Mouse (Mus musculus) activated CD4-positive, CD25-positive, alpha-beta regulatory T cell, adult 4 months (primary cell): ENCODE data around the gene Scn10a. TPM values are rescaled to one million over a fixed set of nuclear protein-coding genes. Genes with fewer than 3 reads are reported as not detected.

Source experiments
- ATAC-seq: one replicate; pipeline ENCODE4 v1.8.0; 2017
- polyA plus RNA-seq, 2 experiments: library from polyadenylated mRNA; unstranded; fragments of 100-300 nt; shearing (Covaris generic); gene quantifications; one replicate each; pipeline ENCODE4 v1.2.1; 2017

The Scn10a gene
- not detected for polyA plus RNA-seq

DNA sequence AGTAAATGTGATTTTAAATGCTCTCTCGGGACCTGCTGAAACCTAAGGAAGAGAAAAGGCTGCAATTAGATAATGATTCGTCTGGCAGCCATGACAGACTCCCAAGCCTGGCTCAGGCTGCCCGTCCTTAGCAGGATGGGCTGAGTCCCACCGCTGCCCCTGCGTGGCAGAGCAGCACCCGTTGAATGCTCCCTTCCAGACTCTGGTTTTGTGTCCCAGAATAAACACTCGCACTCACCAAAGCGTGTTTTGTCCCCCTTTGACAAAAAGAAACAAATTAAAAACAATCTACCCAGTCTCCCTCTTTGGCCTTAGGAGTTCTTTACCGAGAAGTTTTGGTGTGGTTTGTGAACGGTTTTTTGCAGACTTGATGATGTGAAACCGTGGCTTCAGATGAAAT is at the start of gene Scn10a:
Gene Scn10a, minus strand, starts transcription at position 101 of the 400 bp plus-strand sequence.
- no peak for ATAC-seq

DNA sequence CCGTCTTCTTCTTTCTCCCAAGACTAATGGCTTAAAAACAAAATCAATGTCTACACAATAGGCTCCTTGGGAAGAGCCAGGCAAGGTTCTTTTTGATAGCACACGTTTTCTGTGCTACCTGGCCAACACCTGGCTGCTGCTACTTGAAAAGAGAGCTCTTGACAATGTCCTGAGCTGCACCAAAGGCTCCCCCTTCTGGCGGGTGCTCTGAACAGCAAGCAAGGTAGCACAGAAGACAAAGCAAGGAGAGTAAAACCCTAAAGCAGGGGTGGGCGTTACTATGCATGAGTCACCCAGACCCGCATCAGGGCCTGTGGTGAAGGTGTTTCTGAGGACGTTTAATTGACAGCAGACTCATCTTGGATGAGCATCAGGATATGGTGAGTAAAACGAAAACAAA is 49.5 kb upstream of the Scn10a start:
- peak; percentile 49 for ATAC-seq

DNA sequence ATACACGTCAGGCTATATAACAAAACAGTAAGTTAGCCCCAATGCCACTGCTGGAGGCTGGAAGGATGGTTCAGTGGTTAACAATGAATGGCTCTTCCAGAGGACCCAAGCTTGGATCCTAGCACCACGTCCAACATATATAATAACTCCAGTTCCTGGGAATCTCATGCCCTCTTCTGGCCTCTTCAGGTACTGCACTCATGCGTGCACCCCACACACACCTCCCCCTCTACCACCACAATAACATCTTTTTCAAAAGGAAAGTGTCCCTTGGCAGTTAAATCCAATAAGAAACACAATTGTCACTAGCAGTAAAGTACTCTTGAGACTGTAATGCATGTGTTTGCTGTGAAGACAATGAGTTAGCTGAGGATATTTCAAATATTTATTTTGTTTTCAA is 41.1 kb upstream of the Scn10a start:
- no peak for ATAC-seq

DNA sequence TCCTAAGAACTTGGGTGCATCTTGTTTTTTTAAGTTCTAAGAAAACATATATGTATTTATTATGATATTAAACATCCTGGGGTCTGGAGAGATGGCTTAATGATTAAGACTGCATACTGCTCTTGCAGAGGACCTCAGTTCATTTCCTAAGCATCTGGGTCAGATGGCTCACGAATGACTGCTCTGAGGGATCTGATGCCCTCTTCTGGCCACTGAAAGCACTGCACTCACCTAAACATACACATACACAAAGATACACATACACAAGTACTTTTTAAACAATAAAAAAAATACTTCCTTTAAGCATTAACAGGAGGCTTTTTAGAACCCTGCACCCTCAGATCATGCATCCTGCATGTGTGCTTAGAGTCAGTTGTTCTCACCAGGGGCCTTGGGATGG is 40.3 kb upstream of the Scn10a start:
- no peak for ATAC-seq

DNA sequence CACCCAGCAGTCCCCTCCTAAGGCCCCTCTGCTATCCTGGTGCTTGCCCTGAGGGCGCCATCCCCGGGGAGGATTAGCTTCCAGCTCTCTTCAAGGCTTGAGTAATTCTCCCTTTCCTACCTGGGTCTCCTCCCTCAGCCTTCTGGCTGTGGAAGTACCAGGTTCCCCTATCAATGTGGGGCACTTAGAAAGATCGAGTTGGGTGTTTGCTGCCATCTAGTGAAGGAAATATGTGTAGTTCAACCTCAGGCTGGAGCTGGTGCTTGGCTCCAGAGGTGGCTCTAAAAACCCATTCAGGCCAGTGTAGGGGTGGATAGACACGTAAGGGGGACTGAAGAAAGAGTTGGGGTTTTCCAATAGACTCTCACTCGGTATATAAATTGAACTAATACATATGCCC is 32.4 kb upstream of the Scn10a start:
- ATAC-seq: peak; percentile 57

DNA sequence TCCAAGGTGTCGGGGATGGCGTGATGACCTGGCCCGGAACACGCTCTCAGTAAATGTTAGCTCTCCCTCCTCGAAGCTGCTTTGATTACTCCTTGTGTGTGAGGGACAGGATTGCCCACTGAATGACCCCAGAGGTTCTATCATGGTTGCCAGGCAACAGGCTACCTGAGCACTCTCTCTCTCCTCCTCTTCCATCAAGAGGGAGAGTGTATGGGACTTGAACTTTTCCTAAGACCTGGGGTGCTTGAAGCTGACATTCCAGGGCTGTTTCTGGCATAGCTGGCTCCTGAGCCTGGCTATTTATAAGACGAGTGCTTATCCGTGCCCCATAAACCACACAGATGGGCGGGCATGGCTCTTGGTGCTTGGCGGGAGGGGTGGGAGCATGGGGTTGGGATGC is 30.0 kb upstream of the Scn10a start:
- no peak for ATAC-seq

DNA sequence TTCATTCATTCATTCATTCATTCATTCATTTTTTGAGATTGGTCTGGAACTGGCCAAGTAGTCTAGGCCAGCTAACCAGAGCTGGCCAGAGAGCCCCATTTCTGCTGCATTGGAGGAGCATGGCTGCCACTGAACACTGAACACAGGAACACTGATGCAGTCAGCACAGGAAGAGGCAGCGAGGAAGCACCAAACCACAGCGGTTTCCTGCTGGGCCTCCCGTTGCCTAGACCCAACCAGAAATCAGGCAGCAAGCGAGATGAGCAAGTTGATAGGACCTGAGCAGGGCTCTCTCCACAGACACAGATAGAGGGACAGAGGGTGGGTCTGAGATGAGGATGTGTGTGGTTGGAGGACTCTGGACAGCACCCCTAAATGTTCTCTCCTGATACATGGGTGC is 24.8 kb upstream of the Scn10a start:
- ATAC-seq: peak; percentile 96

DNA sequence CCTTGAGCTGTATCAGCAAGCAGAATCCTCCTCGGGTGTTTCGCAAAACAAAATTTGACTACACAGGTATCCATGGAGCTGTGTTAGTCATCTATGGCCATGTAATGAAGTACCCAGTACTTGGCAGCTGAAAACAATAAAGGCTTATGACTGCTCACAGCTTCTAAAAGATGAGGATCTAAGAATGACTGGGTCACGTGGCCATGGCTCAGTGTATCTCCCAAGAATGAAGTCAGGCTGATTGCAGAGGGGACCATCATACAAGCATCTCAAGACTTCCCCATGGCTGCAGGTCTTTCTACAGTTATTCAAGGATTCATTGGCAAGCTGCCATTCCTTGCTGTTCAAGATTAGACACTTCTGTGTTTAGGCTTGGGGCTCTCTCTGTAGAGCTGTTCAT is 24.2 kb upstream of the Scn10a start:
- no peak for ATAC-seq

DNA sequence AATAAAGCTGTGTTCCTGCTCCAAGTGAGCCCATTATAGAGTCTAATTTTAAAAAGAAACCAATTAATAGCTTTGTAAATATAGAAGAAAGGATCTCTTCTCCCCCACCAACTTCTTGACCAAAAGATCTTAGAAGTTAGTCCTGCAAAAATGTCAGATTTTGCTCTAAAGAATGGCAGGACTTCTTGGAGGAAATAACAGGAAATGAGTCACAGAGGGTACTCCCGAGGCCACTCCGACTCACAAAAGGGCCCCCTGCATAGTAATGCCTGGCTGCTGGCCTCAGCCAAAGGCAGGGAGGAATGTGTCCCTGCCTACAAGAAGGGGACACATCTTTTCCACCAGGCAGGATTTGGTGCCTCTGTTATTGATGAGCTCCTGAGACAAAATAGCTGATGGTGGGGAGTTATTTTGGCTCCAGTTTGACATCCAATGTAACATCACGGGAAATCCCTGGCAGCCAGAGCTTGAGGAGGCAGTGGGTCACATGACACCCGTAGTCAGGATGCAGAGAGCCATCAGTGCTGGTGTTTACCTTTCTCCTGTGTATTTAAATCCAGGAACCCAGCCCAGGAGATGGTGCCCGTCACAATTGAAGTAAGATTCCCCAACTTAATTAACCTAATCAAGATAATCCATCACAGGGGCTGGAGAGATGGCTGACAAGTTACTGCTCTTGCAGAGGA is 22.1 kb upstream of the Scn10a start:
- ATAC-seq: no peak

DNA sequence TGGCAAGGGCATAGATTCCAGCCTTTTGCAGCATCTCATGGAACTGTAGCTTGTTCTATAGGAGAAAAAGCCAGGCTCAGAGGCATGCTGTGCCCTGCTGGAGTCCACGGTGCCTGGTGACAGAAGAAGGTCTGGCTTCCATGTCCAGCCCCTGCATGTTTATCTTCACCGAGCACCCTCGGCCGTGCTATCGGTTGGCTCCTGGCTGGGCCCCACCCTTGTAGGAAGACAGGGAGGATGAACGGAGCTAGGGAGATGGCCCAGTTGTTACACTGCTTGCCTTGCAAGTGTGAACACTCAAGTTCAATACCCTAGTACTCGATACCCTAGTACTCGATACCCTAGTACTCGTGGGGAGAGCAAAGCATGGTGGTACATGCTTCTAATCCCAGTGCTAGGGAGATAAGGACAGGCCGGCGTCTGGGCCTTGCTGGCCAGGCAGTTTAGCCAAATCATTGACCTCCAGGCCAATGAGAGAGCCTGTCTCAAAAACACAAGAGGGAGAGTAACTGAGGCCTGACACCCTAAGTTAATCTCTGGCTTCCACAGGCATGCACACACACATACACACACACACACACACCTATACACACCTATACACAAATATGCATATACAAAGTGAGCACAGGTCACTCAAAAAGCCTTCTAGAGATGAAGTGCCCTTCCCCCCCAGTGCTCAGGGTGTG is 9.4 kb upstream of the Scn10a start:
- no peak for ATAC-seq

DNA sequence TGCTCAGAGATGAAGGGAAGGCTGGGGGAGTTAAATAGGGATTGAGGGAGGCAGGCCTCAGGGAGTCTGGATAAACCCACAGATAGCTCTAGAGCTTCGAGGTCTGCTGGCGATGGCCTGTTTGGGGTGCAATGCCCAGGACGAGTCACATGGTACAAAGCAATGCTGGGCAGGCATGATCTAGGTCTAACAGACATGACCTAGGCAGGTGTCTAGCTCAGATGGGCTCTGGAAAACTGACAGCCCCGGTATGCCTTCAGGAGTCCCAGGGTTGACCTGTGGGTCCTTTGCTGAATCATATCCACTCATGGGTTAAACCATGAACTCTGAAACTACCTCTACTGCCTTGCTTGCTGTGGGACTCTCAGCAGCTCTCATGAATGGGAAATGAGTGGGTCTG is 7.9 kb upstream of the Scn10a start:
- no peak for ATAC-seq

DNA sequence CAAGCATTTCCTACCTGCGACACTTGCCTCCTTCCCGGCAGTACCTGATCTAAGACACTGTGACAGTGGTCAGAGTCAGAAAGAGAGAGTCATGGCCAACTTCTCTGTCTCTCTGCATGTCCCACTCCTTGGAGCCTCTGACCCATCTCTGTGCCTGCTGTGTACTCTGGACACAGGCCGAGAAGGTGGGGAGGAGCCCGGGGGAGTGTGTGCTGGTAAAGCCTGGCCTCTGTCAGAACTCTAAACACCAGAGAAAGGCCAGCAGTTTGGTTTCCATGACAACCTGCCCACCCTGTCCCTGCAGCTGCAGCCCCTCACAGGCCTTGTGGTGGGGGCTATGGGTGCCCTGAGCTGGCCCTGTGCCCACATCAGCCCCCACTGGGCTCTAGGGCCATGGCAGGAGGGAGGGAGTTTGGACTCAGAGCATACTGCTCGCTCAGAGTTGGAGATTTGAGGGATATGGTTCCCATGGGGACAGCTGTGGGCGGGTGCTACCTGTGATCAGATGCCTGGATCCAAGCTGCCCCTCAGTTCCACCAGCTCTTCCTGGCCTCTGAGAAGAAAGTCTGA is 6.3 kb upstream of the Scn10a start:
- no peak for ATAC-seq

DNA sequence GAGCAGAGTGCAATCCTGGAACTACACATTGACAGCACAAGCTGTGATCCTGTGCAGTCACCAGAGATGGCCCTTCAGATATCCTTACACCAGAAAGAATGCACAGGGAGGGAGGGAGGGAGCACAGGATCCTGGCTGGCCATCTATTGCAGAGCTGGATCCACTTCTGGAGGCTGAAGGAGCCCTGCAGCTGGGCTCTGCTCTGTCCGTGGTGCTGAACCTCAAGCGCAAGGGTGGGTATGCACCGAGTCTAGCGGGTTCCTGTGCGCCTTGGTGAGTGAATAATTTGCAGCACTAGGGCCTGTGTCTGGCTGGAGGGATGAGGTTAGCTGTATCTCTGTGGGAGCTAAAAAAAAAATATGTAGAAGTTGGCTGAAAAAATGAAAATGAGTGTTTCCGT is 12.4 kb downstream of the Scn10a start:
- no peak for ATAC-seq

DNA sequence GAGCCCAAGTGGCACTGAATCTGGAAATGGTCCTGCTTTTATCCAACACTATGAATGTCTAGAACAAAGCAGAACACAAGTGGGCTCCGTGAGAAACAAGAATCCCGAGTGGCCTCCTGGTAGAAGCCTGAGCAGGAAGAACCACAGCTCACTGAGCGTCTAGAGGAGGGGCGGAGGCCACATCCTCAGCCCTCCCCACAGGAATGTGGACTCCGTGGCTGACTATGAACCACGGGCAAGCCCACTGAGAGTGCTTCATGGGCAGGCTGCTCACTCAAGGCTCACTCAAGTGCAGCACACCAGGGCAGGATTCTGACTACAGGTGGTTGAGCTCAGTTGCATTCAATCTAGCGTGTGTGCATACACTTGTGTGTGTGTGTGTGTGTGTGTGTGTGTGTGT is 27.6 kb downstream of the Scn10a start:
- ATAC-seq: no peak

DNA sequence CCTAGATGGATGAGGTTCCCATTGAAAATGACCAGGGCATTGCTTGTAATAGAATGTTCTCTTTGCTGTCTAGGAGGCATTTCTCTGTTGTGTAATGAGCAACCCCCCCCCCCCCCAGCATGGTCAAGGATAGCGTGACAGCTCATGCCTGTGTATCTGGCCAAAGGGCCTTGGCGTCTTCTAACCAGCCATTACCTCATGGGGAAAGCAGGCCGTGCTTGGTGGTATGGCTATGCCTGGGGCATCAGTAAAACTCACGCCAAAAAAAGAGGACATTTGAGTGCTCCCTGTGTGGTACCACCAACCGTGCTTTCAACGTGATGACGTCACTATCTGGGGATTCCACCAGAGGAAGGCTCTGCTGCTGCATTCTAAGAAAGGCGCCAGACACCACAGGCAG is 28.1 kb downstream of the Scn10a start:
- no peak for ATAC-seq

DNA sequence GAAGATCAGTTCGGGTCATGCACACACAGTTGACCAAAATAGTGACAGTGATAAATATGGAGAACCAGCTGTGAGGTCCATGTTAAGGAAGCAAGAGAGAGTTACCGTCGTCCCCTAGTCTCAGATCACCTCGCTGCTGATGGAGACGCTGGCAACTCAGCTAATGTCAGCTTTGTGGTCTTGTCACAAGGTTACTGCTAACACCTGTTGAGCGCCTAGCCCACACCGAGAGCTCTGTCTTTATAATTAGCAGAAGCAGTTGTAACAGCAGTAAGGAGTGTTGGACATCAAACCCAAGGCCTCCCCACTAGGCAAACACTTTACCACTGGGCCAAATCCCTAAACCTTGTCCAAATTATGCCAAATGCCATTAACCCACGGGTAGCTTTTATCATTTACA is 31.2 kb downstream of the Scn10a start:
- ATAC-seq: no peak

DNA sequence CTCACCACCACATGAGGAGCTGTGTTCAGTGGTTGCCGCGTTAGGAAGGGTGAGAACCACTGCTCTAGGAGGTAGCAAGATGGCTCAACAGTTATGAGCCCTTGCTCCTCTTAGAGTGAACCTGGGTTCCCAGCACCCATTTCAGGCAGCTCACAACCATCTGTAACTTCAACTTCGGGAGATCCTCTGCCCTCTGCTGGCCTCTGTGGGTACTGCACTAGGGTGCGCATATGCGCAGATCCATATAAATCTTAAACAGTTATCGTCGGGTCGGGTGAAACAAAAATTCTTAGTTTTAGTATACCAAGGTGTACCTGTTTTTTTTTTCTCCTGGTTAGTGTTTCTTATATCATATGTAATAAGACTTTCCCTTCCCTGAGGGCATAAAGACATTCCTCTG is 32.9 kb downstream of the Scn10a start:
- no peak for ATAC-seq

DNA sequence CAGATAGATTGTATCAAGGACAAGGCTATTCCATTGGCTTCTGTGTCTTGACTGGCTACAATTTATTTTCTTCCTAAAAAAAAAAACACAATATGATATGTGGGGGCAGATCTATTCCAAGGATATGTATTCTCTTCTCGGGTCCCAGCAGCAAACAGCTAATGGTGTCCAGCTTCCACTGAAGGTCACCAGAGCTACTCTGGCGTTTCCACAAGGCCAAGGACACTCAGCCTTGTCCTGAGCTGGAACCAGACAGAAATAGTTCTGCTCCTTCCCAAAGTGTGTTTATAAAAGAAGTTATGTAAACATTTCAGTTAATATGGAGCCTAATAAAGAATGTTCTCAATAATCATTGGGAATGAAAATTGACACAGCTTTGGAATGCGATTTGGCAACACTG is 38.2 kb downstream of the Scn10a start:
- no peak for ATAC-seq

DNA sequence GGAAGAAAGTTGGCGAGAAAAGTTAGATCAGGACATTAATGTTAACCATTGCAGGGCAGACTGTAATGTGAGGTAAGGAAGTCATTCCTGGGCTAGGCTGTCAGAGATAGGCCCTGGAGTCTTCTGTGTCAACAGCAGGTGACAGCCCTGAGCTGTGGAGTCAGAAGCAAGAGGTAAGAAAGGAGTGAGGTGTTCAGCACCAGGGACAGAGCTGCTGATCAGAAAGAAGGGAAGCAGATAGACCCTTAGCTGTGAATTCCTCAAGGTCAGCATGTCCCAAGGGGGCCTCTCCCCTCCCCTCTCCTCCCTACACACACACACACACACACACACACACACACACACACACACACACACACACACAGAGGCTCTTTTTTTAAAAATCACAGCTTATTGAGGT is 55.0 kb downstream of the Scn10a start:
- no peak for ATAC-seq

DNA sequence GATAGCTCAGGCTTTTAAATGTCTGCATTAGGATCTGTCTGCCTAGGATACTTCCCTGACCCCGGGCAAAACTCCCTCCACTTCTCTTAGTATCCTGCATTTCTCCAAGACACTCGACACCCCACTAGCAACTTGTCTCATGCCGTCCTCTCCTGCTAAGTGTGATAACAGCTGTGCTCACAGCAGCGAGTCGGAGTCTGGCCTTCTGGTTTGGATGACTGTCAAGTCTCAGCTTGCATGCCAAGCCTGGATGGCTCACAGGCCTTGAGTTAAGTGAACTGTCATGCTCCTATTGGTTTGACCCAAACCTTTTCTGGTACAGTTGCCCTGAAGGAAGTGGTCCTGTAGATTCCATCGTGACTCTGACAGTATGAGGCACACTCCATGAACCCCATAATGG is 63.0 kb downstream of the Scn10a start:
- ATAC-seq: no peak

DNA sequence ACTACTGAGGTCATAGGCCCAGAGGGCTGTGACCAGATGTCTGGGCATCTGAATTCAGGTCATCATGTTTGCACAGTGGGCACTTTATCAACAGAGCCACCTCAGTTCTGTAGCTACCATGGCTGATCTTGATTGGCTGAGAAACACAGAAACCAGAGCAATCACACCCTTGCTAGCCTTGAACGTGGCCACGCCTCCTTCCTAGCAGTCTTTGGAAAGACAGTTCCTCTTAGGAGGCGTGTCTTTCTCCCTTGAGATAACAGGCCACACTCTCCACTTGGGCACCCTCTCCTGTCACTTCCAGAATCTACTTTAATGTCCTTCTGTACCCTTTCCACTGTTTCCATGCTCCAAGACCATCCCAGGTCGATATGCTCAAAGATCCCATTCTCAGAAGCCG is 65.4 kb downstream of the Scn10a start:
- ATAC-seq: no peak

DNA sequence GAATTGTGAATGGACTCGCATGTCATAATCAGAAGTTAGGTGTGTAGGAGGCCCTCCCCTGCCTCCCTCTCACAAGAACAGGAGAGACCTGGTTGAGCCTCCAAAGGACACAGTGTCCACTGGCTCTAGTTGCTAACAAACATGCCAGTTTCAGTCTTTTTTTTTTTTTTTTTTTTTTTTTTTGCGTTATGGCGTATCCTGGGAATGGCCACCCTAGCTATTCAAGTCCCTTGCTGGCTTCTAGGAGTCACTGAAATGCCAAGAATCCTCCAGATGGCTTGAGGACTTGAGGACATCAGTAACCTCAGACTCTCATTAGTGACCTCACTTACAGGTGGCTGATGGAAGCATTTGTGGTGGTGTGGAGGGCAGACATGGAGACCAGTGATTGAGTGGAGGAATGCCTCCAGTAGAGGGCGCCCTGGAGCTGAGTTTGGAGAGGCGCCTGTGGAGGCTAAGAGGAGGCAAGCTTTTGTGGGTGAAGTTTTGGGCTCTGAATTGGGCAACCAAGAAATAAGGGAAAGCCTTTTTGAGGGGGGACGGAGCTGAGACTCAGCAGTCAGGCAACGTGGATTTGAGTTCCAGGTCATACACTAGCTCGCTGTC is 72.1 kb downstream of the Scn10a start:
- ATAC-seq: peak; percentile 66

DNA sequence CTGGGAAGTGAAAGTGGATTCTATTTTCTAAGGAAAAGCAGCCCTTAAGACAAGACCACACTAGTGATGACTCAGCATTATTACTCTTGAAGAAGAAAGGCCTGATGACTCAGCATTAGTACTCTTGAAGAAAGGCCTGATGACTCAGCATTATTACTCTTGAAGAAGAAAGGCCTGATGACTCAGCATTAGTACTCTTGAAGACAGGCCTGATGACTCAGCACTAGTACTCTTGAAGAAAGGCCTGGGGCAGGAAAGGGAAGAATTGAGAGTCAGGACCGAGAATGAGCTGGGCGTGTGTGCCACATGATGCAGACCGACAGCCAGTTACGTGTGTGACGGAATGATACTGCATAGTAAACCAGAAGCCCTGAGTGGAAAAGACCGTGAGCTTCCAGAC is 77.1 kb downstream of the Scn10a start:
- no peak for ATAC-seq
